Mouse (Mus musculus) midbrain, postnatal 0 days (tissue): ENCODE data around the gene Kctd17. TPM values are rescaled to one million over a fixed set of nuclear protein-coding genes. Genes with fewer than 3 reads are reported as not detected.
A peak's percentile ranks its signal among the peaks of the same experiment; 100 is the strongest.

Experiments used
- ATAC-seq: fragments of 200-750 bp; cut with Nextera tagmentation; 2 replicates; pipeline ENCODE4 v1.8.0; 2017; ENCODE audit warnings: moderate number of reproducible peaks, mild to moderate bottlenecking, moderate TSS enrichment, moderate library complexity; ENCODE audit not compliant: low FRiP score
- DNase-seq: peaks from one replicate; pipeline ENCODE4 v3.0.0-alpha.2; 2015; ENCODE audit warnings: low spot score
- H3K27ac ChIP-seq: fragments of 300-500 bp; sonication (generic); 2 replicates; pipeline ENCODE4 v1.5.1; 2014; ENCODE audit warnings: low read depth, mild to moderate bottlenecking, low read length, mixed read lengths
- H3K27me3 ChIP-seq: fragments of 300-500 bp; sonication (generic); 2 replicates; pipeline ENCODE4 v1.6.1; 2014; ENCODE audit warnings: low read length, control low read depth, mixed read lengths; ENCODE audit not compliant: insufficient read depth
- H3K36me3 ChIP-seq: fragments of 300-500 bp; sonication (generic); 2 replicates; pipeline ENCODE4 v1.6.1; 2014; ENCODE audit warnings: low read length, control low read depth, mixed read lengths; ENCODE audit not compliant: insufficient read depth
- H3K4me1 ChIP-seq: fragments of 300-500 bp; sonication (generic); 2 replicates; pipeline ENCODE4 v1.6.1; 2014; ENCODE audit warnings: mild to moderate bottlenecking, control low read depth, antibody characterized with exemption, low read length, mixed read lengths; ENCODE audit not compliant: insufficient read depth
- H3K4me2 ChIP-seq: fragments of 300-500 bp; sonication (generic); 2 replicates; pipeline ENCODE4 v1.6.1; 2014; ENCODE audit warnings: low read depth, mild to moderate bottlenecking, low read length, mixed read lengths; ENCODE audit not compliant: poor library complexity, severe bottlenecking
- H3K4me3 ChIP-seq: fragments of 300-500 bp; sonication (generic); 2 replicates; pipeline ENCODE4 v1.5.1; 2014; ENCODE audit warnings: low read depth, mild to moderate bottlenecking, low read length, moderate library complexity
- H3K9ac ChIP-seq: fragments of 300-500 bp; sonication (generic); replicated peaks from 2 replicates; pipeline ENCODE4 v1.6.1; 2014; ENCODE audit warnings: mild to moderate bottlenecking, low read length, moderate library complexity, mixed read lengths; ENCODE audit not compliant: poor library complexity, severe bottlenecking
- H3K9me3 ChIP-seq: fragments of 300-500 bp; sonication (generic); 2 replicates; pipeline ENCODE4 v1.6.1; 2016; ENCODE audit warnings: low read length, control low read depth
- CTCF ChIP-seq: IDR thresholded peaks from 2 replicates; pipeline ENCODE4 v1.5.1; 2016; ENCODE audit warnings: antibody characterized with exemption, mild to moderate bottlenecking
- WGBS: fragments of 180-500 bp; shearing (Covaris S2); extraction: QIAGEN DNeasy Blood & Tissue Kit; methylation state at CpG from one replicate; pipeline ENCODE4 v1.1.7; 2014; 5-methylcytosine and 5-hydroxymethylcytosine counted together
- polyA plus RNA-seq: library from polyadenylated mRNA; unstranded; fragments of >200 nt; fragmentation: Nextera tagmentation; extraction: Ambion mirVana; gene quantifications from 2 replicates; pipeline ENCODE4 v1.2.1, GENCODE M21; 2015
- total RNA-seq: library from RNA; depleted of rRNA; stranded (reverse); fragments of >200 nt; gene quantifications from 2 replicates; pipeline ENCODE4 v1.2.3, GENCODE M21; 2014; rRNA removed

Kctd17 gene
- total and polyA plus RNA-seq, 2 experiments from 2014 or later = 152 to 164 TPM

- Histone ChIP-seq H3K36me3 (no peaks in the 10 kb centered on the region), H3K4me3 (no peak overlapping the region), H3K9me3 (no peaks in the 10 kb centered on the region), H3K27ac (no peak overlapping the region), H3K9ac (no peak overlapping the region), H3K27me3 (no peaks in the 10 kb centered on the region), H3K4me1 (no peaks in the 10 kb centered on the region), H3K4me2 (no peak overlapping the region)
- ATAC-seq (no peak), DNase-seq (no peak)
- WGBS = 52% methylated on average over 9 of the region's 9 CpGs
- TF ChIP-seq CTCF = 0 out of 2 replicates have a peak, but pooled peaks have one; percentile 3
Observed at GRCm38 (mm10) chr15:78481448-78482000, 53.2 kb downstream of the Kctd17 start.

GRCm38 (mm10) chr15:78482518-78482917 lies 54.2 kb downstream of the Kctd17 start:
- Histone ChIP-seq H3K9ac (no peak overlapping the region), H3K4me1 (no peaks in the 10 kb centered on the region), H3K4me3 (no peak overlapping the region), H3K36me3 (no peaks in the 10 kb centered on the region), H3K27ac (no peak overlapping the region), H3K27me3 (no peaks in the 10 kb centered on the region), H3K4me2 (no peak overlapping the region), H3K9me3 (no peaks in the 10 kb centered on the region)
- WGBS = 75% methylated on average over 3 of the region's 3 CpGs
- DNase-seq = no peak
- TF ChIP-seq CTCF = no peak
- no peak for ATAC-seq

- DNase-seq (no peak), ATAC-seq (no peak)
- TF ChIP-seq CTCF = no peak
- H3K9ac ChIP-seq = no peak overlapping the region
- WGBS = 76% methylated on average over 4 of the region's 4 CpGs
- H3K4me3 ChIP-seq = no peak overlapping the region
- no peaks in the 10 kb centered on the region for H3K36me3 ChIP-seq
- H3K4me1 ChIP-seq = no peaks in the 10 kb centered on the region
- H3K27me3 ChIP-seq = no peaks in the 10 kb centered on the region
- H3K27ac ChIP-seq = no peak overlapping the region
- H3K9me3 ChIP-seq = no peaks in the 10 kb centered on the region
- H3K4me2 ChIP-seq = no peak overlapping the region
Observed at GRCm38 (mm10) chr15:78483311-78483710, 54.9 kb downstream of the Kctd17 start.

- no peak for DNase-seq
- 100% methylated on average over 1 of the region's 1 CpGs for WGBS
- no peak overlapping the region for H3K27ac ChIP-seq
- no peaks in the 10 kb centered on the region for H3K36me3 ChIP-seq
- H3K27me3 ChIP-seq = no peaks in the 10 kb centered on the region
- H3K4me1 ChIP-seq = no peaks in the 10 kb centered on the region
- ATAC-seq = no peak
- H3K4me3 ChIP-seq = no peak overlapping the region
- H3K9ac ChIP-seq = no peak overlapping the region
- H3K4me2 ChIP-seq = no peak overlapping the region
- no peaks in the 10 kb centered on the region for H3K9me3 ChIP-seq
- no peak for TF ChIP-seq CTCF
Observed at GRCm38 (mm10) chr15:78486564-78486963, 58.2 kb downstream of the Kctd17 start.

GRCm38 (mm10) chr15:78487066-78487465 lies 58.7 kb downstream of the Kctd17 start:
- no peak overlapping the region for H3K9ac ChIP-seq
- no peak overlapping the region for H3K4me3 ChIP-seq
- 63% methylated on average over 4 of the region's 4 CpGs for WGBS
- no peaks in the 10 kb centered on the region for H3K27me3 ChIP-seq
- ATAC-seq (no peak), DNase-seq (no peak)
- no peak for TF ChIP-seq CTCF
- H3K27ac ChIP-seq = no peak overlapping the region
- no peaks in the 10 kb centered on the region for H3K4me1 ChIP-seq
- no peaks in the 10 kb centered on the region for H3K9me3 ChIP-seq
- H3K4me2 ChIP-seq = no peak overlapping the region
- no peaks in the 10 kb centered on the region for H3K36me3 ChIP-seq

Other genes starting within 250 kb of the Kctd17 start
- gene Pvalb, start 222.2 kb upstream of the Kctd17 start, total RNA-seq = 0.61 and 3.6 TPM in 2 replicates
- 1.9 and 3.3 TPM in 2 replicates for gene Pvalb, start 222.2 kb upstream of the Kctd17 start, polyA plus RNA-seq
- gene Ncf4, start 183.8 kb upstream of the Kctd17 start, total RNA-seq = 0.22 and 0.42 TPM in 2 replicates
- gene Ncf4, start 183.8 kb upstream of the Kctd17 start, polyA plus RNA-seq = 0.65 and 1.1 TPM in 2 replicates
- 0.11 and 0.14 TPM in 2 replicates for gene Csf2rb2, start 122.8 kb upstream of the Kctd17 start, total RNA-seq
- 0.28 and 0.34 TPM in 2 replicates for gene Csf2rb2, start 122.8 kb upstream of the Kctd17 start, polyA plus RNA-seq
- 1.7 and 2.2 TPM in 2 replicates for gene Csf2rb, start 102.8 kb upstream of the Kctd17 start, total RNA-seq
- gene Csf2rb, start 102.8 kb upstream of the Kctd17 start, polyA plus RNA-seq = 0.63 and 0.90 TPM in 2 replicates
- gene Tex33, start 32.7 kb upstream of the Kctd17 start, total RNA-seq = not detected in 2 replicates
- 0.16 TPM in 1 of 2 replicates, not detected in the other for gene Tex33, start 32.7 kb upstream of the Kctd17 start, polyA plus RNA-seq
- 31.3 and 34.8 TPM in 2 replicates for gene Tst, start 22.7 kb upstream of the Kctd17 start, total RNA-seq
- gene Tst, start 22.7 kb upstream of the Kctd17 start, polyA plus RNA-seq = 34.4 and 40.0 TPM in 2 replicates
- gene Mpst, start 22.1 kb upstream of the Kctd17 start, total RNA-seq = 70.1 and 84.8 TPM in 2 replicates
- 3.2 and 3.8 TPM in 2 replicates for gene Mpst, start 22.1 kb upstream of the Kctd17 start, polyA plus RNA-seq
- gene Tmprss6, start 40.1 kb downstream of the Kctd17 start, total RNA-seq = 0.66 TPM in 1 of 2 replicates, not detected in the other
- 0.10 and 0.26 TPM in 2 replicates for gene Tmprss6, start 40.1 kb downstream of the Kctd17 start, polyA plus RNA-seq
- gene Il2rb, start 66.7 kb downstream of the Kctd17 start, total RNA-seq = 0.33 and 0.38 TPM in 2 replicates
- gene Il2rb, start 66.7 kb downstream of the Kctd17 start, polyA plus RNA-seq = 0.19 and 0.22 TPM in 2 replicates
- gene C1qtnf6, start 102.9 kb downstream of the Kctd17 start, total RNA-seq = 2.4 and 2.7 TPM in 2 replicates
- 8.6 and 10.4 TPM in 2 replicates for gene C1qtnf6, start 102.9 kb downstream of the Kctd17 start, polyA plus RNA-seq
- gene Sstr3, start 116.1 kb downstream of the Kctd17 start, total RNA-seq = 1.1 and 2.4 TPM in 2 replicates
- gene Sstr3, start 116.1 kb downstream of the Kctd17 start, polyA plus RNA-seq = 0.49 and 0.65 TPM in 2 replicates
- gene Rac2, start 144.2 kb downstream of the Kctd17 start, total RNA-seq = 1.7 and 2.6 TPM in 2 replicates
- gene Rac2, start 144.2 kb downstream of the Kctd17 start, polyA plus RNA-seq = 4.3 and 4.9 TPM in 2 replicates
- 5.9 and 7.2 TPM in 2 replicates for gene Cyth4, start 168.5 kb downstream of the Kctd17 start, total RNA-seq
- gene Cyth4, start 168.5 kb downstream of the Kctd17 start, polyA plus RNA-seq = 4.5 and 6.3 TPM in 2 replicates